Mouse (Mus musculus) G1E (cell line): ENCODE measurements around the gene Ssh1.

Experiments used
- CTCF ChIP-seq: IDR thresholded peaks from 2 replicates; pipeline ENCODE4 v1.5.1; 2012; ENCODE audit warnings: low read depth, low read length, inconsistent platforms, mixed read lengths
- GATA1 ChIP-seq: IDR thresholded peaks from 2 replicates; pipeline ENCODE4 v1.6.1; 2012; ENCODE audit warnings: borderline replicate concordance, low read length, inconsistent platforms, mixed read lengths

DNA sequence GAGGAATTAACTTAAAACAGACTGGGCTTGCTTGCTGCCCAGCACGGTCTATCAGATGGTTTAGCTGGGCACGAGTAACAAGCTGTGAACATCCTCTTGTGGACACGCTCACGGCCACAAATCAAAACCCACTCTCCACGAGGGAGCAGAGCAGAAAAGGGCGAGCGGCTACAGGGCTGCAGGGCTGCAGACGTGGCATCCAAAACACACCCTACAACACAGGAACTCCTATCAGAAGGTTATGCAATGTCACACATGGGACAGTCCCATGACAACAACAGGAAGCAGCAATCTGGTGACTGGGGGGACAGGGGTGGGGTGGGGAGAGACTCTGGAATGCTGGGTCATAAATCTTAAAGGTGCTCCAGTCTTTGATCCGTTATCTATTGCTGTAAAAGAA lies 75.0 kb downstream of the Ssh1 start:
- TF ChIP-seq CTCF (no peak), GATA1 (no peak)
